Mouse (Mus musculus) bone marrow, adult 2 months (tissue): ENCODE data around the gene Fgfr2. TPM values are rescaled to one million over a fixed set of nuclear protein-coding genes. Genes with fewer than 3 reads are reported as not detected.
A peak's percentile ranks its signal among the peaks of the same experiment; 100 is the strongest.

Experiments used
- H3K27ac ChIP-seq: fragments of 200-500 bp; 2 replicates; pipeline ENCODE4 v1.5.1; 2012; ENCODE audit warnings: low read depth, mild to moderate bottlenecking, control low read depth, inconsistent platforms, low read length; ENCODE audit not compliant: control insufficient read depth, poor library complexity, insufficient read depth
- H3K4me1 ChIP-seq: fragments of 200-500 bp; 2 replicates; pipeline ENCODE4 v1.6.1; 2011; ENCODE audit warnings: low read length; ENCODE audit not compliant: control insufficient read depth, insufficient read depth
- H3K4me3 ChIP-seq: fragments of 200-500 bp; replicated peaks from 2 replicates; pipeline ENCODE3; 2011; ENCODE audit warnings: mild to moderate bottlenecking, low read depth, low read length, control low read depth; ENCODE audit not compliant: control insufficient read depth
- CTCF ChIP-seq: fragments of 200-500 bp; IDR thresholded peaks from 2 replicates; pipeline ENCODE4 v1.5.1; 2011; ENCODE audit warnings: low read length, control low read depth; ENCODE audit not compliant: control insufficient read depth, insufficient read depth
- POLR2A ChIP-seq: fragments of 200-500 bp; IDR thresholded peaks from 2 replicates; pipeline ENCODE4 v1.6.1; 2011; ENCODE audit warnings: low read depth, mild to moderate bottlenecking, control low read depth, low read length, borderline replicate concordance; ENCODE audit not compliant: control insufficient read depth
- WGBS: fragments of 180-500 bp; shearing (Covaris S2); methylation state at CpG from one replicate; pipeline ENCODE4 v1.1.7; 2018; 5-methylcytosine and 5-hydroxymethylcytosine counted together
- polyA plus RNA-seq: library from polyadenylated mRNA; stranded (reverse); fragments of >200 nt; gene quantifications from 2 replicates; pipeline ENCODE4 v1.2.4, GENCODE M21; 2011; ENCODE audit warnings: low replicate concordance; ENCODE audit not compliant: missing spikeins, insufficient read depth, insufficient read length

Gene Fgfr2
- polyA plus RNA-seq, 1 experiment, result 8.2 TPM

- no peak overlapping the region for H3K4me3 ChIP-seq
- TF ChIP-seq POLR2A (no peak), CTCF (no peak)
- WGBS, result 51% methylated on average over 14 of the region's 14 CpGs
- H3K27ac ChIP-seq, result no peak overlapping the region
- no peaks in the 10 kb centered on the region; the same call in 1 of the 2 replicates for H3K4me1 ChIP-seq
Measured at GRCm38 (mm10) chr7:130520812-130521422, 2602.2 kb downstream of the Fgfr2 start.

- 22% methylated on average over 20 of the region's 20 CpGs for WGBS
Measured at GRCm38 (mm10) chr7:130520049-130520425, 2603.1 kb downstream of the Fgfr2 start, which contains the start of gene Ate1. Gene Ate1 (minus strand): TSS chr7:130520369.

GRCm38 (mm10) chr7:130519096-130520048 is 2603.8 kb downstream of the Fgfr2 start:
- TF ChIP-seq POLR2A (peak; percentile 44; the same call in 1 of the 2 replicates), CTCF (no peak)
- WGBS, result under 1% methylated on average over 90 of the region's 90 CpGs

More at GRCm38 (mm10) chr7:130520049-130520425, 2603.1 kb downstream of the Fgfr2 start, which contains the start of gene Ate1:
- TF ChIP-seq POLR2A (no peak), CTCF (no peak)
- H3K27ac ChIP-seq, result peak within 1 kb of the TSS; percentile 94
- peak within 1 kb of the TSS; percentile 99 for H3K4me3 ChIP-seq
- H3K4me1 ChIP-seq, result no peaks in the 10 kb centered on the region; the same call in 1 of the 2 replicates

DNA sequence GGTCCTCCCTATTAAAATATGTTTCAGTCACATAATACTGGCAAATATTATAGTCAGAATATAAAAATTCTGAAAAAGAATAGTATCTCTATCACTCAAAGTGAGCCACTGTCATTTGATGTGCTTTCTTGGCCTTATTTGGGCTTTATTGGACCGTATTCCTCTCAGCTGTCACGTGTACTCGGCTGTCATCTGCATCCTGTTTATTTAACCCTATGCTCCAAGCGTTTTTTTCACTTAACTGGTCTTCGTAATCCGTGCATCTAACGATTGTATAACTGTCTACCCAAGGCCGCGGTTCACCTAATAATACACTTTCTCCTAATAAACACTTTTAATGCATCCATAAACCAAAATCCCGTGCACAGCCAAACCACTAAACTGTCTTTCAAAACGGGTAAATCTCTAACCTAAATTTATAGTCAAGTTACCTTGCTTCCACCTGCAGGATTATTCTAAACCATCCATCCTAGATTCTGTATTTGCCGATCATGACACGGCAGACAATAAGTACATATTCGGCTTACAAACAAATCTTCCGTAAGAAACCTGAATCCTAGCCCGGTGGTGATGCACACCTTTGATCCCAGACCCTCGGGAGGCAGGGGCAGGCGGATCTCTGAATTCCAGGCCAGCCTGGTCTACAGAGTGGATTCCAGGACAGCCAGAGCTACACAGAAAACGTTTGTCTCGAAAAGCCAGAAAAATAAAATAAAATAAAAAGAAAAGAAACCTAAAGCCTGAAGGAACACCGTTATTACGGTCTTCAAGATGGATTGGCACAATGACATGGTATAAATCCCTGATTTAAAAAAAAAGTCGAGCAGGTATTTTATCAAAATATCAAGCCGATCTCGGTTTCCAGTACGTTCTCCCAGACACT is 2604.7 kb downstream of the Fgfr2 start:
- H3K4me3 ChIP-seq, result peak overlapping the region; percentile 99
- WGBS, result 20% methylated on average over 26 of the region's 26 CpGs
- H3K27ac ChIP-seq, result no peak overlapping the region; the same call in 1 of the 2 replicates
- no peak for TF ChIP-seq CTCF
- H3K4me1 ChIP-seq, result no peaks in the 10 kb centered on the region; the same call in 1 of the 2 replicates

More at GRCm38 (mm10) chr7:130519096-130520048, 2603.8 kb downstream of the Fgfr2 start:
- Histone ChIP-seq H3K4me3 (peak overlapping the region; percentile 99), H3K4me1 (no peaks in the 10 kb centered on the region; the same call in 1 of the 2 replicates), H3K27ac (peak overlapping the region; percentile 94)

DNA sequence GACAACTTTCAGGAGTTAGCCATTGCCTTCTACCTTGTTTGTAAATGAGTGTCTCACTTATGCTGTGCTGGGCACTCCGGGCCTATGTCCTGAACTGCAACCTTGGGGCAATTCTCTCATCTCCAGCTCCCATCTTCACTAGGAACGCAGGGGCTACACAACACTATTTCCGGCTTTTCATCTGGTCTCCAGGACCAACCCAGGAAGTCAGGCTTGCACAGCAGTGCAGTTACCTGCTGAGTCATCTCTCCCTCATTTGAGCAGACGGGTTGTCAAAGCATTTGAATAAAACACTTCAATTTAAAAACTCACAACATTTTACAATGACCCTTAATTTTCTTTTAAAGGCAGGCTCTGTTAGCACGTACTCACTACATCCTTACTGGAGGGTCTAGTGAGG is 2612.9 kb downstream of the Fgfr2 start:
- Histone ChIP-seq H3K4me1 (no peaks in the 10 kb centered on the region), H3K27ac (no peak overlapping the region), H3K4me3 (no peak overlapping the region)
- WGBS, result 50% methylated on average over 5 of the region's 5 CpGs
- no peak for TF ChIP-seq POLR2A
- no peak for TF ChIP-seq CTCF

DNA sequence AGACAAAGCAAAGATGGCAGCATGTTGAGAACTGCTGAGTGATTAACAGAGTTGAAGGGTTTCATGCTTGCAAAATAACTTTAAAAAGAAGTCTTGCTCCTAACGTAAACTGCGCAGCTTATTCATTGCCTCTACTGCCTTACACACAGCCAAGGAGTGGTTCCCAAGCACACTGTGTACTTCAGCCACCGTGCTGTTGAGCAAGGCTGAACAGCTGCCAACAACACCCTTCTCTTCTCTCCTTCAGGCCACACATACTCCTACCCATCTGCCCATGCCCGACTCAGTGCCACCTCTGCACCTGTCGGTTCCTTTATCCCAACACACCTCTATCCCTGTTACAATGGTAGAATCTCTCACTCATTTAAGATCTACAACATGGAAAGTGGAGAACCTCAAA is 2620.1 kb downstream of the Fgfr2 start:
- WGBS, result 89% methylated on average over 5 of the region's 5 CpGs
- TF ChIP-seq CTCF, result no peak
- no peak for TF ChIP-seq POLR2A
- H3K4me1 ChIP-seq, result no peaks in the 10 kb centered on the region; the same call in 1 of the 2 replicates
- H3K27ac ChIP-seq, result no peak overlapping the region
- no peak overlapping the region for H3K4me3 ChIP-seq

DNA sequence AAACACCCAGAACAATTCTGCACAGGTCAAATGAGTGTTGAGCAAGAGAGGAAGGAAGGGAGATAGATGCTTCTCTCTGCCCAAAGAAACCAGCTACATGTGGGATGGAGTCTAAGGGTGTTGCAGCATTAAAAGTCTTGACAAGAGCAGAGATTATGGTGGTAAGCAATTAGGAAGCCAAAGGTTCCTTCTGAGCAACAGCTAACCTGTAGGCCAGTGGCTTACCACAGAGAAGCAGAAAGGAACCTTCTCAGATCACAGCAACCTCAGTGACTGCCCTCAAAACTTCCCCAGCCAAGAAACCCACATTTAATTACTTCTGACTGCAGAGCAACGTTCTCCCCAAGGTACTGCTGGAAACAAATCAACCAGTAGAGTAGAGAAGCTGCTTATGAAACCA is 2621.7 kb downstream of the Fgfr2 start:
- H3K4me3 ChIP-seq, result no peak overlapping the region
- no peaks in the 10 kb centered on the region; the same call in 1 of the 2 replicates for H3K4me1 ChIP-seq
- no peak overlapping the region for H3K27ac ChIP-seq
- TF ChIP-seq CTCF, result no peak
- no peak for TF ChIP-seq POLR2A
- 3% methylated on average over 1 of the region's 1 CpGs for WGBS
